Mouse (Mus musculus) G1E (cell line): Measurements from ENCODE around the gene Plk5. TPM values are rescaled to one million over a fixed set of nuclear protein-coding genes. Genes with fewer than 3 reads are reported as not detected.

Source experiments
- ATAC-seq: 2 replicates; pipeline ENCODE4 v1.8.0; 2016; ENCODE audit warnings: mild to moderate bottlenecking; ENCODE audit not compliant: insufficient number of reproducible peaks, poor library complexity, low FRiP score, severe bottlenecking; ENCODE audit errors: extremely low read depth
- DNase-seq: peaks from one replicate; pipeline ENCODE4 v3.0.0; 2012; ENCODE audit warnings: low spot score
- H3K27me3 ChIP-seq: 2 replicates; pipeline ENCODE4 v1.6.1; 2012; ENCODE audit warnings: mild to moderate bottlenecking, low read length, inconsistent platforms; ENCODE audit not compliant: insufficient read depth
- H3K36me3 ChIP-seq: replicated peaks from 2 replicates; pipeline ENCODE3; 2012; ENCODE audit warnings: mild to moderate bottlenecking, inconsistent platforms
- H3K4me1 ChIP-seq: 2 replicates; pipeline ENCODE4 v1.6.1; 2012; ENCODE audit warnings: low read depth, low read length, inconsistent platforms, mixed read lengths; ENCODE audit not compliant: insufficient read depth
- H3K4me3 ChIP-seq: 2 replicates; pipeline ENCODE4 v1.5.1; 2012; ENCODE audit warnings: low read depth, mild to moderate bottlenecking, inconsistent platforms, low read length, moderate library complexity, mixed read lengths
- H3K9me3 ChIP-seq: replicated peaks from 2 replicates; pipeline ENCODE4 v1.6.1; 2012; ENCODE audit warnings: inconsistent platforms
- CTCF ChIP-seq: IDR thresholded peaks from 2 replicates; pipeline ENCODE4 v1.5.1; 2012; ENCODE audit warnings: low read depth, low read length, inconsistent platforms, mixed read lengths
- GATA1 ChIP-seq: IDR thresholded peaks from 2 replicates; pipeline ENCODE4 v1.6.1; 2012; ENCODE audit warnings: borderline replicate concordance, low read length, inconsistent platforms, mixed read lengths
- GATA2 ChIP-seq: IDR thresholded peaks from 2 replicates; pipeline ENCODE4 v1.6.1; 2012; ENCODE audit warnings: low read depth, low read length, inconsistent platforms, borderline replicate concordance
- POLR2AphosphoS5 ChIP-seq: IDR thresholded peaks from 2 replicates; pipeline ENCODE4 v1.6.1; 2012; ENCODE audit warnings: low read depth, low read length, inconsistent platforms; ENCODE audit not compliant: insufficient replicate concordance
- TAL1 ChIP-seq: conservative IDR thresholded peaks from 2 replicates; pipeline ENCODE4 v1.6.1; 2012; ENCODE audit warnings: low read depth, low read length, inconsistent platforms, mixed read lengths
- polyA plus RNA-seq: library from polyadenylated mRNA; stranded (reverse); fragments of >175 nt; gene quantifications from 2 replicates; pipeline ENCODE4 v1.2.3, GENCODE M21; 2012
- total RNA-seq, 2 experiments: library from RNA; stranded (forward) in 1 of 2; stranded (reverse) in 1 of 2; fragments of 200-1000 nt in 1 of 2; fragments of >200 nt in 1 of 2; fragmentation: Nextera tagmentation in 1 of 2; gene quantifications; 2 replicates each; pipeline ENCODE4 v1.2.3; 2014 to 2017

The Plk5 gene
- total and polyA plus RNA-seq, 3 experiments = not detected

GRCm38 (mm10) chr10:80399191-80399972 is 43.1 kb downstream of the Plk5 start, which contains the start of gene Mbd3:
Gene Mbd3, minus strand, starts transcription at chr10:80399550.
- TF ChIP-seq TAL1 = no peak
- TF ChIP-seq GATA1 = no peak
- no peak for TF ChIP-seq GATA2
- peak; percentile 60; the same call in 1 of the 2 replicates for TF ChIP-seq POLR2AphosphoS5
- no peak for TF ChIP-seq CTCF
- H3K36me3 ChIP-seq = peaks cover 80% of the 10 kb centered on the region
- H3K27me3 ChIP-seq = no peaks in the 10 kb centered on the region
- no peaks in the 10 kb centered on the region for H3K9me3 ChIP-seq
- H3K4me1 ChIP-seq = peaks cover 80% of the 10 kb centered on the region
- DNase-seq (peak; percentile 98), ATAC-seq (peak; percentile 97)
- peak within 1 kb of the TSS; percentile 75 for H3K4me3 ChIP-seq

- Histone ChIP-seq H3K36me3 (peaks cover 80% of the 10 kb centered on the region), H3K4me1 (peaks cover 82% of the 10 kb centered on the region), H3K27me3 (no peaks in the 10 kb centered on the region), H3K4me3 (peak overlapping the region; percentile 75), H3K9me3 (no peaks in the 10 kb centered on the region)
- ATAC-seq = no peak
- TF ChIP-seq CTCF (no peak), GATA2 (no peak), GATA1 (no peak), POLR2AphosphoS5 (0 out of 2 replicates have a peak, but pooled peaks have one; percentile 14), TAL1 (no peak)
- DNase-seq = no peak
These were observed 43.9 kb downstream of the Plk5 start for GRCm38 (mm10) chr10:80399973-80400703.

GRCm38 (mm10) chr10:80400704-80401161 is 44.5 kb downstream of the Plk5 start:
- ATAC-seq (no peak), DNase-seq (no peak)
- Histone ChIP-seq H3K36me3 (peaks cover 80% of the 10 kb centered on the region), H3K9me3 (no peaks in the 10 kb centered on the region), H3K4me3 (peak overlapping the region; percentile 75; the same call in 1 of the 2 replicates), H3K4me1 (peaks cover 82% of the 10 kb centered on the region), H3K27me3 (no peaks in the 10 kb centered on the region)
- TF ChIP-seq GATA1 (no peak), GATA2 (no peak), TAL1 (no peak), POLR2AphosphoS5 (no peak), CTCF (no peak)

GRCm38 (mm10) chr10:80403044-80403692 is 46.9 kb downstream of the Plk5 start:
- Histone ChIP-seq H3K27me3 (no peaks in the 10 kb centered on the region), H3K9me3 (no peaks in the 10 kb centered on the region), H3K4me1 (peaks cover 73% of the 10 kb centered on the region), H3K36me3 (peaks cover 66% of the 10 kb centered on the region), H3K4me3 (no peak overlapping the region)
- no peak for ATAC-seq
- no peak for DNase-seq
- TF ChIP-seq GATA2 (no peak), CTCF (peak; percentile 82)

GRCm38 (mm10) chr10:80405481-80406173 is 49.4 kb downstream of the Plk5 start:
- Histone ChIP-seq H3K27me3 (no peaks in the 10 kb centered on the region), H3K36me3 (peaks cover 84% of the 10 kb centered on the region), H3K4me3 (peak overlapping the region; percentile 91), H3K9me3 (no peaks in the 10 kb centered on the region), H3K4me1 (peaks cover 84% of the 10 kb centered on the region)
- TF ChIP-seq TAL1 = no peak
- TF ChIP-seq POLR2AphosphoS5 = no peak
- ATAC-seq (no peak), DNase-seq (peak; percentile 45)
